Mouse (Mus musculus) heart, embryonic 16.5 days (tissue): Measurements from ENCODE around the gene Nrsn1. TPM values are rescaled to one million over a fixed set of nuclear protein-coding genes. Genes with fewer than 3 reads are reported as not detected.

Source experiments
- ATAC-seq: fragments of 200-750 bp; cut with Nextera tagmentation; replicated peaks from 2 replicates; pipeline ENCODE4 v1.8.0; 2017; ENCODE audit warnings: moderate number of reproducible peaks; ENCODE audit not compliant: insufficient read depth, low FRiP score; ENCODE audit errors: extremely low read depth
- H3K27ac ChIP-seq: fragments of 300-500 bp; sonication (generic); 2 replicates; pipeline ENCODE4 v1.5.1; 2014; ENCODE audit warnings: mild to moderate bottlenecking, low read length, control low read depth, moderate library complexity
- H3K27me3 ChIP-seq: fragments of 300-500 bp; sonication (generic); 2 replicates; pipeline ENCODE4 v1.6.1; 2014; ENCODE audit warnings: low read length, mixed read lengths; ENCODE audit not compliant: control insufficient read depth, insufficient read depth
- H3K36me3 ChIP-seq: fragments of 300-500 bp; sonication (generic); 2 replicates; pipeline ENCODE4 v1.6.1; 2014; ENCODE audit not compliant: control insufficient read depth, insufficient read depth
- H3K4me1 ChIP-seq: fragments of 300-500 bp; sonication (generic); 2 replicates; pipeline ENCODE4 v1.6.1; 2014; ENCODE audit warnings: low read length, mixed read lengths; ENCODE audit not compliant: control insufficient read depth, insufficient read depth
- H3K4me2 ChIP-seq: fragments of 300-500 bp; sonication (generic); 2 replicates; pipeline ENCODE4 v1.6.1; 2014; ENCODE audit warnings: low read depth, mild to moderate bottlenecking, control low read depth, low read length
- H3K4me3 ChIP-seq: fragments of 300-500 bp; sonication (generic); 2 replicates; pipeline ENCODE4 v1.5.1; 2014; ENCODE audit warnings: mild to moderate bottlenecking, control low read depth, low read length
- H3K9ac ChIP-seq: fragments of 300-500 bp; sonication (generic); 2 replicates; pipeline ENCODE4 v1.6.1; 2014; ENCODE audit warnings: low read length, control low read depth
- H3K9me3 ChIP-seq: fragments of 300-500 bp; sonication (generic); replicated peaks from 2 replicates; pipeline ENCODE4 v1.6.1; 2016; ENCODE audit warnings: low read length; ENCODE audit not compliant: control insufficient read depth
- whole genome bisulfite sequencing: fragments of 180-500 bp; shearing (Covaris S2); extraction: QIAGEN DNeasy Blood & Tissue Kit; methylation state at CpG from one replicate; pipeline ENCODE4 v1.1.7; 2014; 5-methylcytosine and 5-hydroxymethylcytosine counted together
- polyA plus RNA-seq: library from polyadenylated mRNA; unstranded; fragments of >200 nt; fragmentation: Nextera tagmentation; extraction: Ambion mirVana; gene quantifications from 2 replicates; pipeline ENCODE4 v1.2.1, GENCODE M21; 2015

Nrsn1 gene
- polyA plus RNA-seq, 1 experiment from 2014 or later = 1.1 TPM

- no peak overlapping the region for H3K27ac ChIP-seq
- 73% methylated on average over 6 of the region's 6 CpGs for WGBS
- no peak for ATAC-seq
Measured at GRCm38 (mm10) chr13:25257608-25258007, 12.7 kb downstream of the Nrsn1 start.

GRCm38 (mm10) chr13:25254478-25255263 lies 15.6 kb downstream of the Nrsn1 start:
- no peaks in the 10 kb centered on the region for H3K9me3 ChIP-seq
- WGBS = 63% methylated on average over 9 of the region's 9 CpGs
- ATAC-seq = no peak

More at GRCm38 (mm10) chr13:25257608-25258007, 12.7 kb downstream of the Nrsn1 start:
- Histone ChIP-seq H3K4me3 (no peak overlapping the region), H3K27me3 (no peaks in the 10 kb centered on the region), H3K9ac (no peak overlapping the region), H3K36me3 (no peaks in the 10 kb centered on the region), H3K4me2 (no peak overlapping the region), H3K9me3 (no peaks in the 10 kb centered on the region), H3K4me1 (no peaks in the 10 kb centered on the region)

GRCm38 (mm10) chr13:25251893-25252292 lies 18.4 kb downstream of the Nrsn1 start:
- no peak overlapping the region for H3K27ac ChIP-seq
- H3K36me3 ChIP-seq = no peaks in the 10 kb centered on the region
- WGBS = 75% methylated on average over 1 of the region's 1 CpGs
- no peaks in the 10 kb centered on the region for H3K4me1 ChIP-seq
- no peaks in the 10 kb centered on the region for H3K27me3 ChIP-seq
- H3K4me3 ChIP-seq = no peak overlapping the region
- H3K9ac ChIP-seq = no peak overlapping the region
- no peak for ATAC-seq
- H3K9me3 ChIP-seq = no peaks in the 10 kb centered on the region
- H3K4me2 ChIP-seq = no peak overlapping the region

More at GRCm38 (mm10) chr13:25254478-25255263, 15.6 kb downstream of the Nrsn1 start:
- Histone ChIP-seq H3K9ac (no peak overlapping the region), H3K4me3 (no peak overlapping the region), H3K27me3 (no peaks in the 10 kb centered on the region), H3K27ac (no peak overlapping the region), H3K36me3 (no peaks in the 10 kb centered on the region), H3K4me1 (no peaks in the 10 kb centered on the region), H3K4me2 (no peak overlapping the region)

GRCm38 (mm10) chr13:25220186-25220787 lies 50.0 kb downstream of the Nrsn1 start:
- Histone ChIP-seq H3K36me3 (no peaks in the 10 kb centered on the region), H3K9me3 (no peaks in the 10 kb centered on the region), H3K27me3 (no peaks in the 10 kb centered on the region), H3K4me3 (no peak overlapping the region), H3K4me1 (no peaks in the 10 kb centered on the region), H3K27ac (no peak overlapping the region), H3K9ac (no peak overlapping the region), H3K4me2 (no peak overlapping the region)
- ATAC-seq = no peak
- WGBS = 64% methylated on average over 5 of the region's 5 CpGs

GRCm38 (mm10) chr13:25218394-25218793 lies 51.9 kb downstream of the Nrsn1 start:
- no peak overlapping the region for H3K9ac ChIP-seq
- no peaks in the 10 kb centered on the region for H3K9me3 ChIP-seq
- H3K36me3 ChIP-seq = no peaks in the 10 kb centered on the region
- no peaks in the 10 kb centered on the region for H3K27me3 ChIP-seq
- WGBS = 72% methylated on average over 1 of the region's 1 CpGs
- no peak overlapping the region for H3K4me3 ChIP-seq
- no peak overlapping the region for H3K27ac ChIP-seq
- no peak for ATAC-seq
- no peaks in the 10 kb centered on the region for H3K4me1 ChIP-seq
- H3K4me2 ChIP-seq = no peak overlapping the region

GRCm38 (mm10) chr13:25206950-25207349 lies 63.4 kb downstream of the Nrsn1 start:
- Histone ChIP-seq H3K27me3 (no peaks in the 10 kb centered on the region), H3K9ac (no peak overlapping the region), H3K4me2 (no peak overlapping the region), H3K4me1 (no peaks in the 10 kb centered on the region), H3K9me3 (no peaks in the 10 kb centered on the region), H3K36me3 (no peaks in the 10 kb centered on the region), H3K4me3 (no peak overlapping the region), H3K27ac (no peak overlapping the region)
- no peak for ATAC-seq
- WGBS = 82% methylated on average over 5 of the region's 5 CpGs

Other genes starting within 250 kb of the Nrsn1 start
- gene Dcdc2a, start 214.5 kb downstream of the Nrsn1 start, polyA plus RNA-seq = 1.0 TPM in 2 replicates